ENCODE assay signal across 11 mouse cellular contexts in the genomic region with DNA sequence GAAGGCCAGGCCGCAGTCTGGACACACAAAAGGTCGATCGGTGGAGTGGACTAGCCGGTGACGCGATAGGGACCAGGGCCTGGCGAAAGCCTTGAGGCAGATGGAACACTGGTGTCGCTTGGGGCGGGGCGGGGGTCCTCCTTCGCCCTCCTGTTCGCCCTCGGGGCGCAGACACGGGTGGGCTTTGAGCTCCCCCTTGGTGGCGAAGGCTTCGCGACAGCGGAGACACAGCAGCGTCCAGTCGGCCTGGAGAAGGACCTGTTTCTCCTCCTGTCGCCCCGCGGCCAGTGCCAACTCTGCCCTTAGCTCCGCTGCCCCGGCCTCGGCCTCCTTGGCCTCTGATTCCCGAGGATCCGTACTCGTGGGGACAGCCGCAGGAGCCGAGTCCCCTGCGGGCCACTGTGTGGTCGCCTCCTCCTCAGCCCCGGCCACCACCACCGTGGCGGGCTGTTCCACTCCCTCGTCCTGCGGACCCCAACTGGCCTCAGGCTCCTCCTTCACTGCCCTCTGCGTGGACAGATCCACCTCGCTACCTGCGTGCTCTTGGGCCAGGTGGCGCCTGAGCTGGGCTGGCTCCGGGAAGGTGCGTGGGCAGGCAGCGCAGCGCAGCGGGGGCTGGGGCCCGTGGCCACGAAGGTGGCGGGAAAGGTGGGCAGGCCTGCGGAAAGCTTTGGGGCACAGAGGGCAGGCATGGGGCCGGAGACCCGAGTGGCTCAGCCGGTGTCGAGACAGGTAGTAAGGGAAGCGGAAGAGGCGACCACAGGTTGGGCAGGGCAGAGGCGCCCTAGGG. TPM values are rescaled to one million over a fixed set of nuclear protein-coding genes. Genes with fewer than 3 reads are reported as not detected.
A peak's percentile ranks its signal among the peaks of the same experiment; 100 is the strongest.
DNase-seq lines count a peak whose midpoint lies in the region; ATAC-seq and TF ChIP-seq lines count a peak whose summit lies in the region.
"Had no signal": no experiment of that assay in that cellular context is flagged by ENCODE, and none has a peak within 500 bp of the region (broad histone marks: within the 10 kb centered on the region; RNA-seq: fewer than 3 reads in every experiment).

No protein-coding gene starts in this region.

- TF ChIP-seq POLR2A in kidney, adult 2 months (IDR thresholded peaks at IDR 0.05; ENCODE audit: low read depth, low read length): no peak

- TF ChIP-seq CTCF in kidney, adult 2 months (conservative IDR thresholded peaks at IDR 0.05; ENCODE audit: insufficient read depth, insufficient read length, low read depth, low read length): no peak

- H3K27me3 ChIP-seq in kidney, embryonic 16.5 days (ENCODE audit: insufficient read depth, low read length): no peaks in the 10 kb centered on the region
- H3K27me3 ChIP-seq in kidney, adult 2 months (replicated peaks; ENCODE audit: control insufficient read depth, insufficient read depth, low read length): no peaks in the 10 kb centered on the region
- no peaks in the 10 kb centered on the region for H3K27me3 ChIP-seq in forebrain, embryonic 15.5 days
- 0 out of 2 replicates have a peak, but pooled peaks cover 9% of the 10 kb centered on the region for H3K27me3 ChIP-seq in midbrain, embryonic 13.5 days

- H3K4me1 ChIP-seq in kidney, embryonic 16.5 days (ENCODE audit: insufficient read depth, low read length): peaks cover 18% of the 10 kb centered on the region
- 0 out of 2 replicates have a peak, but pooled peaks cover 4% of the 10 kb centered on the region for H3K4me1 ChIP-seq in kidney, adult 2 months (ENCODE audit: control insufficient read depth, insufficient read depth, low read length)
- H3K4me1 ChIP-seq in forebrain, embryonic 15.5 days: peaks cover 34% of the 10 kb centered on the region
- H3K4me1 ChIP-seq in midbrain, embryonic 13.5 days (replicated peaks): peaks cover 40% of the 10 kb centered on the region

- 51% methylated on average over 53 of the region's 59 CpGs for WGBS in kidney, embryonic 16.5 days
- WGBS in kidney, adult 2 months: 74% methylated on average over 59 of the region's 59 CpGs
- 57% methylated on average over 59 of the region's 59 CpGs for WGBS in forebrain, embryonic 15.5 days
- WGBS in midbrain, embryonic 13.5 days: 53% methylated on average over 59 of the region's 59 CpGs

- no peak for ATAC-seq in kidney, embryonic 16.5 days (ENCODE audit: low FRiP score, low TSS enrichment)
- ATAC-seq in forebrain, embryonic 15.5 days (replicated peaks): no peak
- no peak for ATAC-seq in midbrain, embryonic 13.5 days
- ATAC-seq in erythroblast, adult 5-6 weeks (replicated peaks; ENCODE audit: low FRiP score, poor library complexity, severe bottlenecking): no peak

- peaks cover 29% of the 10 kb centered on the region for H3K36me3 ChIP-seq in kidney, embryonic 16.5 days (ENCODE audit: insufficient read depth, low read length)
- H3K36me3 ChIP-seq in kidney, adult 2 months (ENCODE audit: control insufficient read depth, insufficient read depth, low read length): no peaks in the 10 kb centered on the region
- peaks cover 33% of the 10 kb centered on the region for H3K36me3 ChIP-seq in forebrain, embryonic 15.5 days
- H3K36me3 ChIP-seq in midbrain, embryonic 13.5 days: peaks cover 45% of the 10 kb centered on the region

- H3K27ac ChIP-seq in kidney, embryonic 16.5 days (ENCODE audit: low read length): no peak overlapping the region
- no peak overlapping the region for H3K27ac ChIP-seq in kidney, adult 2 months (ENCODE audit: insufficient read depth, low read depth, low read length)
- H3K27ac ChIP-seq in forebrain, embryonic 15.5 days (replicated peaks): no peak overlapping the region
- H3K27ac ChIP-seq in midbrain, embryonic 13.5 days: no peak overlapping the region
- H3K27ac ChIP-seq: liver, embryonic 14.5 days had no signal

- no peak for DNase-seq in kidney, adult 2 months
- peak; percentile 60 to 71 for DNase-seq in cerebellum, postnatal 25 days
- no peak for DNase-seq in gastrocnemius, adult 8-10 months (ENCODE audit: low spot score in 2 of 2)
- no peak for DNase-seq in thymus, postnatal 4 days
- DNase-seq: right cerebral cortex, adult 18-20 months had no signal

- H3K4me2 ChIP-seq in kidney, embryonic 16.5 days (replicated peaks; ENCODE audit: low read depth, low read length): peak overlapping the region; percentile 86
- peak overlapping the region; percentile 85 for H3K4me2 ChIP-seq in forebrain, embryonic 15.5 days (replicated peaks)
- peak overlapping the region; percentile 94 for H3K4me2 ChIP-seq in midbrain, embryonic 13.5 days (replicated peaks)

- 0 out of 2 replicates have a peak overlapping the region, but pooled peaks have one; percentile 9 for H3K4me3 ChIP-seq in kidney, embryonic 16.5 days (ENCODE audit: low read length)
- no peak overlapping the region for H3K4me3 ChIP-seq in kidney, adult 2 months (ENCODE audit: insufficient read depth, low read depth, low read length)
- peak overlapping the region; percentile 72 for H3K4me3 ChIP-seq in forebrain, embryonic 15.5 days
- H3K4me3 ChIP-seq in midbrain, embryonic 13.5 days (replicated peaks): peak overlapping the region; percentile 68

- no peak overlapping the region for H3K9ac ChIP-seq in kidney, embryonic 16.5 days (replicated peaks; ENCODE audit: low read length)
- peak overlapping the region; percentile 88; the same call in 1 of the 2 replicates for H3K9ac ChIP-seq in forebrain, embryonic 15.5 days (replicated peaks)
- peak overlapping the region; percentile 81 for H3K9ac ChIP-seq in midbrain, embryonic 13.5 days (replicated peaks)
- H3K9ac ChIP-seq: liver, embryonic 14.5 days had no signal

- H3K9me3 ChIP-seq in kidney, embryonic 16.5 days (ENCODE audit: low read length): peaks cover 20% of the 10 kb centered on the region
- H3K9me3 ChIP-seq in forebrain, embryonic 15.5 days: no peaks in the 10 kb centered on the region
- H3K9me3 ChIP-seq in midbrain, embryonic 13.5 days: peaks cover 6% of the 10 kb centered on the region; the same call in 1 of the 2 replicates

RNA-seq across cellular contexts. Expression of a gene that starts 1.8 kb away (rescaled TPM):
- polyA plus RNA-seq in kidney, embryonic 16.5 days (2015; fragmentation: Nextera tagmentation; extraction: Ambion mirVana): 31.3 and 40.5 TPM in 2 replicates
- polyA plus RNA-seq in kidney, adult 2 months (2012; rRNA removed): 49.9 and 55.2 TPM in 2 replicates
- polyA plus RNA-seq in forebrain, embryonic 15.5 days (2015; fragmentation: Nextera tagmentation; extraction: Ambion mirVana): 58.9 and 60.9 TPM in 2 replicates
- 65.2 and 68.4 TPM in 2 replicates for polyA plus RNA-seq in midbrain, embryonic 13.5 days (2015; fragmentation: Nextera tagmentation; extraction: Ambion mirVana)
- total RNA-seq in gastrocnemius, adult 8-10 months (2022): 1 to 10 TPM; 7.1 to 9.8 (median 8.7) TPM
- total RNA-seq in erythroblast, adult 5-6 weeks (2015; ENCODE audit: low replicate concordance): 1.3 TPM in 1 of 2 replicates, not detected in the other
- 0.84 and 1.4 TPM in 2 replicates for total RNA-seq in erythroblast, adult 5-6 weeks (2017; ENCODE audit: low replicate concordance)

RNA-seq across cellular contexts. Expression of a gene that starts 20.0 kb away (rescaled TPM):
- polyA plus RNA-seq in kidney, embryonic 16.5 days (2015; fragmentation: Nextera tagmentation; extraction: Ambion mirVana): 14.4 and 15.2 TPM in 2 replicates
- polyA plus RNA-seq in kidney, adult 2 months (2012; rRNA removed): 35.7 and 49.6 TPM in 2 replicates
- 11.6 and 12.5 TPM in 2 replicates for polyA plus RNA-seq in forebrain, embryonic 15.5 days (2015; fragmentation: Nextera tagmentation; extraction: Ambion mirVana)
- 8.6 and 8.9 TPM in 2 replicates for polyA plus RNA-seq in midbrain, embryonic 13.5 days (2015; fragmentation: Nextera tagmentation; extraction: Ambion mirVana)
- total RNA-seq in gastrocnemius, adult 8-10 months (2022): 10 to 100 TPM in 2 of 4 experiments, 1 to 10 TPM in 2; 8.3 to 11.7 (median 10.2) TPM
- 4.6 and 10.2 TPM in 2 replicates for total RNA-seq in erythroblast, adult 5-6 weeks (2015; ENCODE audit: low replicate concordance)
- total RNA-seq in erythroblast, adult 5-6 weeks (2017; ENCODE audit: low replicate concordance): 4.6 and 7.8 TPM in 2 replicates

RNA-seq across cellular contexts. Expression of a gene that starts 20.3 kb away (rescaled TPM):
- 41.9 and 44.2 TPM in 2 replicates for polyA plus RNA-seq in kidney, embryonic 16.5 days (2015; fragmentation: Nextera tagmentation; extraction: Ambion mirVana)
- polyA plus RNA-seq in kidney, adult 2 months (2012; rRNA removed): 25.4 and 27.5 TPM in 2 replicates
- 52.1 TPM in 2 replicates for polyA plus RNA-seq in forebrain, embryonic 15.5 days (2015; fragmentation: Nextera tagmentation; extraction: Ambion mirVana)
- 42.0 and 51.1 TPM in 2 replicates for polyA plus RNA-seq in midbrain, embryonic 13.5 days (2015; fragmentation: Nextera tagmentation; extraction: Ambion mirVana)
- 10 to 100 TPM; 22.4 to 25.7 (median 24.6) TPM for total RNA-seq in gastrocnemius, adult 8-10 months (2022)
- total RNA-seq in erythroblast, adult 5-6 weeks (2015; ENCODE audit: low replicate concordance): 6.7 and 9.2 TPM in 2 replicates
- 2.6 and 4.2 TPM in 2 replicates for total RNA-seq in erythroblast, adult 5-6 weeks (2017; ENCODE audit: low replicate concordance)

RNA-seq across cellular contexts. Expression of a gene that starts 21.1 kb away (rescaled TPM):
- polyA plus RNA-seq in kidney, embryonic 16.5 days (2015; fragmentation: Nextera tagmentation; extraction: Ambion mirVana): 1.7 and 1.9 TPM in 2 replicates
- 0.14 TPM in 1 of 2 replicates, not detected in the other for polyA plus RNA-seq in kidney, adult 2 months (2012; rRNA removed)
- polyA plus RNA-seq in forebrain, embryonic 15.5 days (2015; fragmentation: Nextera tagmentation; extraction: Ambion mirVana): 0.89 TPM in 1 of 2 replicates, not detected in the other
- 0.89 and 1.3 TPM in 2 replicates for polyA plus RNA-seq in midbrain, embryonic 13.5 days (2015; fragmentation: Nextera tagmentation; extraction: Ambion mirVana)
- not detected for total RNA-seq in gastrocnemius, adult 8-10 months (2022)
- total RNA-seq in erythroblast, adult 5-6 weeks (2015; ENCODE audit: low replicate concordance): not detected in 2 replicates
- total RNA-seq in erythroblast, adult 5-6 weeks (2017; ENCODE audit: low replicate concordance): not detected in 2 replicates
- total RNA-seq: common myeloid progenitor, adult 5-6 weeks had no signal

RNA-seq across cellular contexts. Expression of a gene that starts 23.2 kb away (rescaled TPM):
- polyA plus RNA-seq in kidney, embryonic 16.5 days (2015; fragmentation: Nextera tagmentation; extraction: Ambion mirVana): not detected in 2 replicates
- 0.14 and 0.19 TPM in 2 replicates for polyA plus RNA-seq in kidney, adult 2 months (2012; rRNA removed)
- polyA plus RNA-seq in forebrain, embryonic 15.5 days (2015; fragmentation: Nextera tagmentation; extraction: Ambion mirVana): 0.27 and 0.33 TPM in 2 replicates
- 0.10 and 0.13 TPM in 2 replicates for polyA plus RNA-seq in midbrain, embryonic 13.5 days (2015; fragmentation: Nextera tagmentation; extraction: Ambion mirVana)
- 1 to 10 TPM in 3 of 4 experiments, under 1 TPM in 1; 0.58 to 1.6 (median 1.1) TPM for total RNA-seq in gastrocnemius, adult 8-10 months (2022)
- not detected in 2 replicates for total RNA-seq in erythroblast, adult 5-6 weeks (2015; ENCODE audit: low replicate concordance)
- total RNA-seq in erythroblast, adult 5-6 weeks (2017; ENCODE audit: low replicate concordance): not detected in 2 replicates
- total RNA-seq: common myeloid progenitor, adult 5-6 weeks had no signal
- polyA plus RNA-seq: liver, embryonic 14.5 days had no signal

Comparison
In these comparisons a context has a peak if more than half of its experiments do, and no peak if none do; other contexts are left out.
1. DNase-seq: peak in cerebellum, postnatal 25 days (2 of 2); none in kidney, adult 2 months (single experiment), gastrocnemius, adult 8-10 months (0 of 2) and thymus, postnatal 4 days (single experiment).
2. Peak in every context shown above with its lines, with median percentiles within 50 percentile points of each other: H3K4me2 ChIP-seq.